Mouse (Mus musculus): ENCODE results near the gene Lrrc40. TPM values are rescaled to one million over a fixed set of nuclear protein-coding genes. Genes with fewer than 3 reads are reported as not detected.
"Not testable (repeated sequence)": the region's sequence is repeated elsewhere in the genome, so short reads cannot be mapped to it uniquely, and the experiment has no call there.

The Lrrc40 gene
- polyA plus RNA-seq, 1 experiment, result 63.1 TPM

DNA sequence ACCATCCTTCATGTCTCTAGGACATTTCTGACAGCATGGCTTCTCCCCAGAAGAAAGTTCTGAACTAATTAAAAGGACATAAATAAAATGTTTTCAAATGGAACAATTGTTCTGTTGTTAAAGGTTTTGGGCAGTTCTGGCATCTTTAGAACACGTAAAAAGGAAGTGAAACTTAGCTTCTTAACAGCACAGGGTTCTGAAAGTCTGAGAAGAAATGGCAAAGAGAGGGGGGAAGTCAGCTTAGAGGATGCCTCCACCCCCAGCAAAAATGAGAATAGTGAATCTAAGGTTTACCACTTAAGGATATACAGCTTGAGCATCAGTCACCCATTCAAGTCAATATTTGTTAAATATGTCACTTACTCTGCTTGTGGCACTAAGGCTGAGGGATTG is 40.9 kb downstream of the Lrrc40 start:
- H3K27ac ChIP-seq (ENCODE audit: insufficient read depth, low read length), result no peak overlapping the region
- TF ChIP-seq POLR2A (IDR thresholded peaks at IDR 0.05; ENCODE audit: low read depth, low read length) (no peak), CTCF (IDR thresholded peaks at IDR 0.05; ENCODE audit: borderline replicate concordance, insufficient read depth, low read length) (no peak)
- H3K4me1 ChIP-seq (ENCODE audit: control insufficient read depth, insufficient read depth, low read length), result peaks cover 8% of the 10 kb centered on the region
- H3K4me3 ChIP-seq (ENCODE audit: insufficient read depth, low read length), result no peak overlapping the region

GRCm38 (mm10) chr3:158077828-158078227 is 41.4 kb downstream of the Lrrc40 start:
- no peak overlapping the region for H3K4me3 ChIP-seq (ENCODE audit: insufficient read depth, low read length)
- H3K27ac ChIP-seq (ENCODE audit: insufficient read depth, low read length), result no peak overlapping the region
- no peak for TF ChIP-seq POLR2A (IDR thresholded peaks at IDR 0.05; ENCODE audit: low read depth, low read length)
- peaks cover 8% of the 10 kb centered on the region for H3K4me1 ChIP-seq (ENCODE audit: control insufficient read depth, insufficient read depth, low read length)

DNA sequence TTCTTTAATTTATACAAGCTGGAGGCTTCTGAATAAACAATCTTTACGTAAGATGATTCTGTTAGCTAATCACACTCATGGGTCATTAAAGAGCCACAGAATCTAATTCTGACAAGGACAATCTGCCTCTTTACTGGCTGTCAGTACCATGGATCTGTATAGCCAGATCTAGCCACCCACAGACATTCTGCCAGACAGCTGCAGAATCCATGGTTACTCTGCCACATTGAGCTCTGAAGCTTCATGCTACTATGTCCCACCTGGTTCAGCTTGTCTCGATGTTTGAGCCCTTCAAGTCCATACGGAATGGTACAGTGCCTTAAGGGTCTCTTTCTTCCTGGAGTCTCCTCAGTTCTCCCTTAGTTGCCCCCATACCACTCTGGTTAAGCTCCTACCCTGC is 55.1 kb downstream of the Lrrc40 start:
- Histone ChIP-seq H3K4me1 (ENCODE audit: control insufficient read depth, insufficient read depth, low read length) (no peaks in the 10 kb centered on the region), H3K4me3 (ENCODE audit: insufficient read depth, low read length) (no peak overlapping the region), H3K27ac (ENCODE audit: insufficient read depth, low read length) (no peak overlapping the region)
- TF ChIP-seq POLR2A (IDR thresholded peaks at IDR 0.05; ENCODE audit: low read depth, low read length), result no peak
- TF ChIP-seq CTCF (IDR thresholded peaks at IDR 0.05; ENCODE audit: borderline replicate concordance, insufficient read depth, low read length), result no peak

GRCm38 (mm10) chr3:158093919-158094318 is 57.5 kb downstream of the Lrrc40 start:
- no peak overlapping the region for H3K4me3 ChIP-seq (ENCODE audit: insufficient read depth, low read length)
- no peak overlapping the region for H3K27ac ChIP-seq (ENCODE audit: insufficient read depth, low read length)
- TF ChIP-seq CTCF (IDR thresholded peaks at IDR 0.05; ENCODE audit: borderline replicate concordance, insufficient read depth, low read length) (no peak), POLR2A (IDR thresholded peaks at IDR 0.05; ENCODE audit: low read depth, low read length) (no peak)
- H3K4me1 ChIP-seq (ENCODE audit: control insufficient read depth, insufficient read depth, low read length), result no peaks in the 10 kb centered on the region

GRCm38 (mm10) chr3:158102043-158102442 is 65.6 kb downstream of the Lrrc40 start:
- H3K27ac ChIP-seq (ENCODE audit: insufficient read depth, low read length); H3K4me3 ChIP-seq (ENCODE audit: insufficient read depth, low read length); H3K4me1 ChIP-seq (ENCODE audit: control insufficient read depth, insufficient read depth, low read length): not testable (repeated sequence)

GRCm38 (mm10) chr3:158102530-158102929 is 66.1 kb downstream of the Lrrc40 start:
- H3K27ac ChIP-seq (ENCODE audit: insufficient read depth, low read length); H3K4me3 ChIP-seq (ENCODE audit: insufficient read depth, low read length); H3K4me1 ChIP-seq (ENCODE audit: control insufficient read depth, insufficient read depth, low read length): not testable (repeated sequence)

- Histone ChIP-seq H3K4me3 (ENCODE audit: insufficient read depth, low read length) (no peak overlapping the region), H3K27ac (ENCODE audit: insufficient read depth, low read length) (no peak overlapping the region), H3K4me1 (ENCODE audit: control insufficient read depth, insufficient read depth, low read length) (no peaks in the 10 kb centered on the region)
- no peak for TF ChIP-seq POLR2A (IDR thresholded peaks at IDR 0.05; ENCODE audit: low read depth, low read length)
- no peak for TF ChIP-seq CTCF (IDR thresholded peaks at IDR 0.05; ENCODE audit: borderline replicate concordance, insufficient read depth, low read length)
Measured at GRCm38 (mm10) chr3:158103467-158103866, 67.0 kb downstream of the Lrrc40 start.

DNA sequence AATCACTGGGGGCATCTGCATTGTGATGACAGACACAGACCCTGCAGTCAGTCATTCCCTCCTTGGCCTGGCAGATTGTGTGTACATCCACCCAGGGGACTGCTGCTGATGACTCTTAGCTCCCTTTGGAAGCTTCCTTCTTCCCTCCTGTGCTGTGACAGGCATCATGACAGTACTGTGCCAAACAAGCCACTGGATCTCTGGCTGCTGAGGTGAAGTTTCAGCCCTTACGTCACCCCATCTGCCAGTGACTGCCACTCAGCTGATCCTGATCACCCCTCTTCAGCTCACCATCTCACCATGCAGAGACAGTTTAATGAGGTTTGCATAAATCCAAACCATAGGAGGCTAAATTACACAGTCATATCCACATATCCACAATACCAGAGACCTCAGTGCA is 68.8 kb downstream of the Lrrc40 start:
- no peak for TF ChIP-seq CTCF (IDR thresholded peaks at IDR 0.05; ENCODE audit: borderline replicate concordance, insufficient read depth, low read length)

More for the DNA sequence above, 68.8 kb downstream of the Lrrc40 start:
- no peaks in the 10 kb centered on the region for H3K4me1 ChIP-seq (ENCODE audit: control insufficient read depth, insufficient read depth, low read length)
- no peak overlapping the region for H3K4me3 ChIP-seq (ENCODE audit: insufficient read depth, low read length)
- no peak overlapping the region for H3K27ac ChIP-seq (ENCODE audit: insufficient read depth, low read length)

Other genes starting within 250 kb of the Lrrc40 start
- gene Cth, start 111.6 kb upstream of the Lrrc40 start, polyA plus RNA-seq (2011; ENCODE audit: insufficient read length, low read depth, missing spikeins), result 40.5 and 44.6 TPM in 2 replicates
- 34.8 and 39.3 TPM in 2 replicates for gene Ankrd13c, start 89.4 kb upstream of the Lrrc40 start, polyA plus RNA-seq (2011; ENCODE audit: insufficient read length, low read depth, missing spikeins)
- gene Srsf11, start within 50 bp of the Lrrc40 start, polyA plus RNA-seq (2011; ENCODE audit: insufficient read length, low read depth, missing spikeins), result 227 and 267 TPM in 2 replicates

Data from embryonic fibroblast, embryonic 13.5 days (primary cell).